Mouse (Mus musculus) MEL (cell line): ENCODE measurements around the gene Dhodh. TPM values are rescaled to one million over a fixed set of nuclear protein-coding genes. Genes with fewer than 3 reads are reported as not detected.

Experiments used
- DNase-seq: peaks from one replicate; pipeline ENCODE4 v3.0.0; 2011; ENCODE audit warnings: low read depth, low spot score
- H3K27ac ChIP-seq: 2 replicates; pipeline ENCODE4 v1.5.1; 2012; ENCODE audit warnings: low read depth, mild to moderate bottlenecking, control low read depth, low read length, moderate library complexity; ENCODE audit not compliant: control insufficient read depth
- H3K27me3 ChIP-seq, 2 experiments: fragments of 150-350 bp in 1 of 2; sonication (generic) in 1 of 2; 2 replicates each; pipeline ENCODE4 v1.6.1; 2012; ENCODE audit warnings: low read length in 2 of 2, mild to moderate bottlenecking in 2 of 2, improper control_type of control experiment in 1 of 2, moderate library complexity in 1 of 2; ENCODE audit not compliant: insufficient read depth in 2 of 2, control insufficient read depth in 1 of 2
- H3K36me3 ChIP-seq, 2 experiments: 2 replicates each; pipeline ENCODE4 v1.6.1; 2012 to 2014; ENCODE audit warnings: low read length in 2 of 2, improper control_type of control experiment in 1 of 2, inconsistent platforms in 1 of 2, mild to moderate bottlenecking in 1 of 2; ENCODE audit not compliant: insufficient read depth in 2 of 2, control insufficient read depth in 1 of 2
- H3K4me1 ChIP-seq, 2 experiments: fragments of 150-350 bp in 1 of 2; sonication (generic) in 1 of 2; 2 replicates each; pipeline ENCODE4 v1.6.1; 2012; ENCODE audit warnings: low read length in 2 of 2, improper control_type of control experiment in 1 of 2, mild to moderate bottlenecking in 1 of 2; ENCODE audit not compliant: insufficient read depth in 2 of 2, control insufficient read depth in 1 of 2
- H3K4me3 ChIP-seq, 2 experiments: fragments of 150-350 bp in 1 of 2; sonication (generic) in 1 of 2; 2 replicates each; pipeline ENCODE4 v1.5.1; 2012; ENCODE audit warnings: low read depth in 2 of 2, low read length in 2 of 2, mild to moderate bottlenecking in 2 of 2, moderate library complexity in 2 of 2, control low read depth in 1 of 2, improper control_type of control experiment in 1 of 2; ENCODE audit not compliant: control insufficient read depth in 1 of 2, insufficient read depth in 1 of 2
- H3K79me2 ChIP-seq: 2 replicates; pipeline ENCODE4 v1.6.1; 2012; ENCODE audit warnings: mild to moderate bottlenecking, low read length, moderate library complexity; ENCODE audit not compliant: control insufficient read depth, poor library complexity, insufficient read depth
- H3K9ac ChIP-seq: 2 replicates; pipeline ENCODE4 v1.6.1; 2012; ENCODE audit warnings: low read depth, mild to moderate bottlenecking, control low read depth, low read length, moderate library complexity; ENCODE audit not compliant: control insufficient read depth, poor library complexity, severe bottlenecking
- H3K9me3 ChIP-seq: fragments of 150-350 bp; sonication (generic); replicated peaks from 2 replicates; pipeline ENCODE4 v1.6.1; 2012; ENCODE audit warnings: mild to moderate bottlenecking, low read length, improper control_type of control experiment, moderate library complexity; ENCODE audit not compliant: insufficient read depth
- CHD1 ChIP-seq: IDR thresholded peaks from 2 replicates; pipeline ENCODE4 v1.6.1; 2012; ENCODE audit warnings: low read depth, mild to moderate bottlenecking, inconsistent platforms, low read length, improper control_type of control experiment
- CHD2 ChIP-seq: IDR thresholded peaks from 2 replicates; pipeline ENCODE4 v1.6.1; 2011; ENCODE audit warnings: low read length, improper control_type of control experiment
- CTCF ChIP-seq, 3 experiments: IDR thresholded peaks in 2 of 3; conservative IDR thresholded peaks in 1 of 3; 2 replicates each; pipeline ENCODE4 v1.5.1; 2011 to 2012; ENCODE audit warnings: low read length in 3 of 3, low read depth in 2 of 3, mild to moderate bottlenecking in 2 of 3, improper control_type of control experiment in 1 of 3, inconsistent platforms in 1 of 3, mixed read lengths in 1 of 3, moderate library complexity in 1 of 3; ENCODE audit not compliant: control insufficient read depth in 1 of 3, insufficient read depth in 1 of 3, poor library complexity in 1 of 3, severe bottlenecking in 1 of 3
- E2F4 ChIP-seq: IDR thresholded peaks from 2 replicates; pipeline ENCODE4 v1.6.1; 2011; ENCODE audit warnings: low read depth, low read length, improper control_type of control experiment, borderline replicate concordance
- GABPA ChIP-seq: IDR thresholded peaks from 2 replicates; pipeline ENCODE4 v1.6.1; 2012; ENCODE audit warnings: low read depth, mild to moderate bottlenecking, inconsistent platforms, low read length, improper control_type of control experiment, moderate library complexity
- HCFC1 ChIP-seq: IDR thresholded peaks from 2 replicates; pipeline ENCODE4 v1.6.1; 2012; ENCODE audit warnings: low read depth, mild to moderate bottlenecking, inconsistent platforms, low read length, improper control_type of control experiment, moderate library complexity
- KAT2A ChIP-seq: conservative IDR thresholded peaks from 2 replicates; pipeline ENCODE4 v1.6.1; 2012; ENCODE audit warnings: low read depth, low read length, improper control_type of control experiment, inconsistent platforms
- MXI1 ChIP-seq: IDR thresholded peaks from 2 replicates; pipeline ENCODE4 v1.6.1; 2011; ENCODE audit warnings: mild to moderate bottlenecking, low read depth, low read length, improper control_type of control experiment
- MYB ChIP-seq: IDR thresholded peaks from 2 replicates; pipeline ENCODE4 v1.6.1; 2011; ENCODE audit warnings: mild to moderate bottlenecking, low read depth, low read length, improper control_type of control experiment
- NELFE ChIP-seq: IDR thresholded peaks from 2 replicates; pipeline ENCODE4 v1.6.1; 2011; ENCODE audit warnings: low read depth, low read length, improper control_type of control experiment
- NRF1 ChIP-seq: IDR thresholded peaks from 2 replicates; pipeline ENCODE4 v1.6.1; 2014; ENCODE audit warnings: low read depth, mild to moderate bottlenecking, inconsistent platforms, low read length, improper control_type of control experiment, moderate library complexity; ENCODE audit not compliant: poor library complexity, insufficient read depth, severe bottlenecking
- POLR2A ChIP-seq, 2 experiments: IDR thresholded peaks; 2 replicates each; pipeline ENCODE4 v1.6.1; 2011 to 2012; ENCODE audit warnings: low read length in 2 of 2, mild to moderate bottlenecking in 2 of 2, control low read depth in 1 of 2, improper control_type of control experiment in 1 of 2, low read depth in 1 of 2, moderate library complexity in 1 of 2; ENCODE audit not compliant: control insufficient read depth in 1 of 2, insufficient read depth in 1 of 2, poor library complexity in 1 of 2
- RAD21 ChIP-seq: IDR thresholded peaks from 2 replicates; pipeline ENCODE4 v1.6.1; 2011; ENCODE audit warnings: mild to moderate bottlenecking, low read depth, low read length, improper control_type of control experiment
- RCOR1 ChIP-seq: IDR thresholded peaks from 2 replicates; pipeline ENCODE4 v1.6.1; 2012; ENCODE audit warnings: low read depth, mild to moderate bottlenecking, inconsistent platforms, low read length, improper control_type of control experiment
- SIN3A ChIP-seq: IDR thresholded peaks from 2 replicates; pipeline ENCODE4 v1.6.1; 2012; ENCODE audit warnings: low read length, improper control_type of control experiment, inconsistent platforms
- UBTF ChIP-seq: IDR thresholded peaks from 2 replicates; pipeline ENCODE4 v1.6.1; 2012; ENCODE audit warnings: low read depth, mild to moderate bottlenecking, inconsistent platforms, low read length, improper control_type of control experiment, moderate library complexity, borderline replicate concordance; ENCODE audit not compliant: insufficient read depth
- USF2 ChIP-seq, 2 experiments: IDR thresholded peaks; 2 replicates each; pipeline ENCODE4 v1.6.1; 2011 to 2012; ENCODE audit warnings: improper control_type of control experiment in 2 of 2, low read length in 2 of 2, borderline replicate concordance in 1 of 2, inconsistent platforms in 1 of 2, low read depth in 1 of 2, mild to moderate bottlenecking in 1 of 2; ENCODE audit not compliant: insufficient read depth in 1 of 2
- ZMIZ1 ChIP-seq: IDR thresholded peaks from 2 replicates; pipeline ENCODE4 v1.6.1; 2012; ENCODE audit warnings: low read depth, mild to moderate bottlenecking, inconsistent platforms, low read length, improper control_type of control experiment, moderate library complexity
- polyA plus RNA-seq, 2 experiments: library from polyadenylated mRNA; stranded (reverse) in 1 of 2; unstranded in 1 of 2; fragments of >175 nt in 1 of 2; fragments of >200 nt in 1 of 2; gene quantifications; 2 replicates each; pipeline versions ENCODE4 v1.2.1 to v1.2.4; 2012; ENCODE audit warnings: low replicate concordance in 2 of 2, low read depth in 1 of 2; ENCODE audit not compliant: insufficient read length in 2 of 2, insufficient read depth in 1 of 2, missing spikeins in 1 of 2
- total RNA-seq: library from RNA; depleted of rRNA; stranded (reverse); fragments of 300-350 nt; gene quantifications from 2 replicates; pipeline ENCODE4 v1.2.3, GENCODE M21; 2012

Gene Dhodh
- total and polyA plus RNA-seq, 3 experiments, result 28.3 to 52.5 TPM; not detected in 1

DNA sequence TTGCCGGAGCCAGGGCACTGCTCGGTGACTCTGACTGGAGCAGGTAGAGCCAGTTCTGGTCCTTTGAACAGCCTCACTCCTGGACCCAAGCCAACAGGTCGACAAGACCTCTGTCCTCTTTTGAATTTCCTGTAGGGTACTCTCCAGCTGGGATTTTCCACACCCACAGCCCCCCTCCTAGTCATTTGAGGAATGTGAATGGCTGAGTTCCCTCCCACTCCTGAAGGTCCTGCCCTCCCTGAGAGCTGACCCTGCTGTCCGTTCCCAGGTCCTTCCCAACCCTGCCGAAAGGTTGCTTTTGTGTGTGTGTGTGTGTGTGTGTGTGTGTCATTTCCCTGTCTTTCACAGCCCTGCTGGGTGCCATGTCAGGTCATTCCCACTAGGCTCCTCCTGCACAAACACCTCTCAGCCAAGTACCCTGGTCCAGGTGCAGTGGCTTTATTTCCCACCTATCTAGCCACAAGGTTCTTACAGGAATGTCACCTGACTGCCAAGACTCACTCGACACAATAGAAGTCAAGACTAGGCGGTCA lies 21.4 kb downstream of the Dhodh start:
- H3K4me3 ChIP-seq, result no peak overlapping the region
- no peaks in the 10 kb centered on the region for H3K9me3 ChIP-seq
- H3K27me3 ChIP-seq, result peaks cover 0 to 2% of the 10 kb centered on the region in 2 experiments; a peak in 2 of 4 replicates
- no peak overlapping the region for H3K27ac ChIP-seq
- TF ChIP-seq SIN3A, result no peak
- no peak for TF ChIP-seq MXI1
- no peak for TF ChIP-seq HCFC1
- H3K9ac ChIP-seq, result no peak overlapping the region
- peaks cover 0 to 3% of the 10 kb centered on the region in 2 experiments; a peak in 2 of 4 replicates for H3K4me1 ChIP-seq
- no peak for DNase-seq
- no peaks in the 10 kb centered on the region for H3K79me2 ChIP-seq
- H3K36me3 ChIP-seq, result peaks cover 0 to 3% of the 10 kb centered on the region in 2 experiments; a peak in 2 of 4 replicates

DNA sequence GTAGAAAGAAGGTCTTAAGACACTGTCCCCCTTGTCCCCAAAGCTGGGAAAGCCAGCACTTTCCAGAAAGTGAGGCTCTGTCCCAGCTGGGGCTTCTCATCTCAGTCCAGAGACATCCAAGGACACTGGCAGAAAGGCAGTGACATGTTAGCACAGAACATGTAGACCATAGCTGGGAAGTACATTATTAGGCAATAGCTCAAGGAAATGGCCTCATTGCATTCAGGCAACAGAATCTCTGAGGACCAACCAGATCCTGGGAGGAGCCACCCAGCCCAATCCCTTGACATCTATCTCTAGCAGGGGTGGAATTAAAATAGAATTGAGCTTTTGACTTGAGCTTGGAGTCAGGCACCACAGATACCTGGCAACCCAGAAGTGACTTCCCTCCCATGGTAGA lies 22.8 kb downstream of the Dhodh start:
- H3K79me2 ChIP-seq, result no peaks in the 10 kb centered on the region
- H3K27me3 ChIP-seq, result peaks cover 0 to 2% of the 10 kb centered on the region in 2 experiments; a peak in 2 of 4 replicates
- no peaks in the 10 kb centered on the region for H3K36me3 ChIP-seq
- no peak overlapping the region for H3K9ac ChIP-seq
- no peaks in the 10 kb centered on the region for H3K4me1 ChIP-seq
- H3K4me3 ChIP-seq, result no peak overlapping the region
- H3K27ac ChIP-seq, result no peak overlapping the region
- H3K9me3 ChIP-seq, result no peaks in the 10 kb centered on the region
- no peak for TF ChIP-seq MYB
- TF ChIP-seq RCOR1, result no peak
- TF ChIP-seq, all 39 proteins: peak for 0
- DNase-seq, result no peak

DNA sequence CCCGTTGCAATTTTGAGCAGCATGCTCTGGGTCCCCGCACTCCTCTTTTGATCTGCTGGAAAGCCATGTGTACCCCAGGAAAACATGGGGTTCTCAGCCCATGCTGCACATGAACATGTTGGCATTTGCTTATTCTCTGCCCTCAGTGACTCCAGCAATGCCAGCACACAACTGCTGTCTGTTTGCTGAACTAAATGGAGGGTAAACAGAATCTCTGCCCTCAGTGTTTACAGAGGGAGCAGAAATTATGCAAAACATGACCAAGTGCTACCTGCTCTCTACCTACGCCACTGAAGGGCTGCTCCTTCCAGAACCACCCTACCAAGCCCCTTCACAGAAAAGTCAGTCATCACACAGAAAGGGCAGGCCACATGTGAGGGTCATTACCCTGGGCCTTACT lies 23.6 kb downstream of the Dhodh start:
- H3K79me2 ChIP-seq, result no peaks in the 10 kb centered on the region
- H3K9me3 ChIP-seq, result no peaks in the 10 kb centered on the region
- no peaks in the 10 kb centered on the region for H3K36me3 ChIP-seq
- TF ChIP-seq MXI1 (no peak), CTCF (IDR thresholded peaks at IDR 0.05 in 2 of 3, conservative IDR thresholded peaks at IDR 0.05 in 1 of 3; ENCODE audit: control insufficient read depth in 1 of 3, insufficient read depth in 1 of 3, low read depth in 2 of 3, low read length in 3 of 3, poor library complexity in 1 of 3, severe bottlenecking in 1 of 3) (no peak), RCOR1 (no peak)
- H3K4me1 ChIP-seq, result no peaks in the 10 kb centered on the region
- H3K27me3 ChIP-seq, result peaks cover 0 to 2% of the 10 kb centered on the region in 2 experiments; a peak in 2 of 4 replicates
- no peak for DNase-seq
- no peak overlapping the region for H3K4me3 ChIP-seq
- no peak overlapping the region for H3K27ac ChIP-seq
- H3K9ac ChIP-seq, result no peak overlapping the region

DNA sequence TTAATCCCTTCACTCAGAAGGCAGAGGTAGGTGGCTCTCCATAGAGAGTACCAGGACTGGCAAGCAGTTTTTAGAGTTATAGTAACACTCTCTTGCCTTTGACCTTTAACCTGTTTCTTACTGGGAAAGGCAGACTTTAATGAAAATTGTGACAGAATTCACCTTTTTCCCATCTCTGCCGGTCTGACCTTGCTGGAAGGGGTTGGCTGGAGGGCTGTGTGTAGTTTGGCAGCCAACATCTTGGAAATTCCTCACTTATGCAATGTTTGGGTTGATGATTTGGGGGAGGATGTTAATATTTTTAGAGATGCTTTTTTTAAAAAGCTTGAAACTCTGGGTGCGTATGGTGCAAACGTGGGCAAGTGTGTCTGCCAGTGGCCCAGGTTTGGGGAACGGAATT lies 24.2 kb downstream of the Dhodh start:
- peaks cover 0 to 2% of the 10 kb centered on the region in 2 experiments; a peak in 2 of 4 replicates for H3K27me3 ChIP-seq
- DNase-seq, result no peak
- H3K79me2 ChIP-seq, result no peaks in the 10 kb centered on the region
- H3K4me3 ChIP-seq, result no peak overlapping the region
- no peaks in the 10 kb centered on the region for H3K9me3 ChIP-seq
- no peak overlapping the region for H3K27ac ChIP-seq
- H3K4me1 ChIP-seq, result no peaks in the 10 kb centered on the region
- no peaks in the 10 kb centered on the region for H3K36me3 ChIP-seq
- TF ChIP-seq UBTF (no peak), RCOR1 (no peak), USF2 (IDR thresholded peaks at IDR 0.05; ENCODE audit: borderline replicate concordance in 1 of 2, insufficient read depth in 1 of 2, low read depth in 1 of 2, low read length in 2 of 2) (no peak), E2F4 (no peak), CHD2 (no peak), NELFE (no peak), POLR2A (IDR thresholded peaks at IDR 0.05; ENCODE audit: control insufficient read depth in 1 of 2, insufficient read depth in 1 of 2, low read depth in 1 of 2, low read length in 2 of 2, poor library complexity in 1 of 2) (no peak), RAD21 (no peak), CTCF (IDR thresholded peaks at IDR 0.05 in 2 of 3, conservative IDR thresholded peaks at IDR 0.05 in 1 of 3; ENCODE audit: control insufficient read depth in 1 of 3, insufficient read depth in 1 of 3, low read depth in 2 of 3, low read length in 3 of 3, poor library complexity in 1 of 3, severe bottlenecking in 1 of 3) (no peak), NRF1 (no peak), CHD1 (no peak), GABPA (no peak), ZMIZ1 (no peak), KAT2A (no peak)
- H3K9ac ChIP-seq, result no peak overlapping the region
